ENCODE assay signal across 8 mouse cellular contexts in genomic region chr11:60830433-60831052, GRCm38 (mm10). TPM values are rescaled to one million over a fixed set of nuclear protein-coding genes. Genes with fewer than 3 reads are reported as not detected.
DNase-seq lines count a peak whose midpoint lies in the region; ATAC-seq and TF ChIP-seq lines count a peak whose summit lies in the region.

Gene Dhrs7b (plus strand): TSS chr11:60830631.

- no peak for TF ChIP-seq POLR2A in kidney, adult 2 months (IDR thresholded peaks at IDR 0.05; ENCODE audit: low read depth, low read length)
- no peak; the same call in 1 of the 2 replicates for TF ChIP-seq POLR2A in spleen, adult 2 months (IDR thresholded peaks at IDR 0.05; ENCODE audit: low read depth, low read length)

- peaks cover 9% of the 10 kb centered on the region for H3K4me1 ChIP-seq in embryonic facial prominence, embryonic 13.5 days
- H3K4me1 ChIP-seq in kidney, adult 2 months (ENCODE audit: control insufficient read depth, insufficient read depth, low read length): peaks cover 3% of the 10 kb centered on the region; the same call in 1 of the 2 replicates
- peaks cover 6% of the 10 kb centered on the region for H3K4me1 ChIP-seq in limb, embryonic 12.5 days (replicated peaks)
- H3K4me1 ChIP-seq in midbrain, embryonic 15.5 days: peaks cover 7% of the 10 kb centered on the region
- peaks cover 4% of the 10 kb centered on the region; the same call in 1 of the 2 replicates for H3K4me1 ChIP-seq in spleen, adult 2 months (ENCODE audit: control insufficient read depth, insufficient read depth, insufficient read length)

- no peaks in the 10 kb centered on the region for H3K36me3 ChIP-seq in embryonic facial prominence, embryonic 13.5 days
- no peaks in the 10 kb centered on the region for H3K36me3 ChIP-seq in kidney, adult 2 months (ENCODE audit: control insufficient read depth, insufficient read depth, low read length)
- H3K36me3 ChIP-seq in limb, embryonic 12.5 days: no peaks in the 10 kb centered on the region
- no peaks in the 10 kb centered on the region for H3K36me3 ChIP-seq in midbrain, embryonic 15.5 days (replicated peaks)
- H3K36me3 ChIP-seq in spleen, adult 2 months (ENCODE audit: control insufficient read depth, insufficient read depth, low read length): no peaks in the 10 kb centered on the region

- TF ChIP-seq CTCF in kidney, adult 2 months (conservative IDR thresholded peaks at IDR 0.05; ENCODE audit: insufficient read depth, insufficient read length, low read depth, low read length): no peak
- TF ChIP-seq CTCF in spleen, adult 2 months (IDR thresholded peaks at IDR 0.05; ENCODE audit: extremely low read depth, insufficient read depth, insufficient read length, insufficient replicate concordance): no peak

- ATAC-seq in embryonic facial prominence, embryonic 13.5 days (ENCODE audit: insufficient number of reproducible peaks, insufficient read depth, low FRiP score, low TSS enrichment, low read depth): peak; percentile 93
- ATAC-seq in limb, embryonic 12.5 days (ENCODE audit: insufficient number of reproducible peaks, insufficient read depth, low FRiP score, low TSS enrichment, low read depth): peak; percentile 89
- ATAC-seq in midbrain, embryonic 15.5 days (replicated peaks): peak; percentile 99

- no peaks in the 10 kb centered on the region for H3K27me3 ChIP-seq in embryonic facial prominence, embryonic 13.5 days
- no peaks in the 10 kb centered on the region for H3K27me3 ChIP-seq in kidney, adult 2 months (replicated peaks; ENCODE audit: control insufficient read depth, insufficient read depth, low read length)
- H3K27me3 ChIP-seq in limb, embryonic 12.5 days: no peaks in the 10 kb centered on the region
- no peaks in the 10 kb centered on the region for H3K27me3 ChIP-seq in midbrain, embryonic 15.5 days (replicated peaks)
- no peaks in the 10 kb centered on the region for H3K27me3 ChIP-seq in spleen, adult 2 months (ENCODE audit: control insufficient read depth, insufficient read depth, low read length)

- H3K9me3 ChIP-seq in embryonic facial prominence, embryonic 13.5 days: no peaks in the 10 kb centered on the region
- H3K9me3 ChIP-seq in limb, embryonic 12.5 days: no peaks in the 10 kb centered on the region
- no peaks in the 10 kb centered on the region for H3K9me3 ChIP-seq in midbrain, embryonic 15.5 days

- H3K4me3 ChIP-seq in embryonic facial prominence, embryonic 13.5 days: peak within 1 kb of the TSS; percentile 81
- H3K4me3 ChIP-seq in kidney, adult 2 months (ENCODE audit: insufficient read depth, low read depth, low read length): peak within 1 kb of the TSS; percentile 85
- H3K4me3 ChIP-seq in limb, embryonic 12.5 days (replicated peaks): peak within 1 kb of the TSS; percentile 71
- H3K4me3 ChIP-seq in midbrain, embryonic 15.5 days: peak within 1 kb of the TSS; percentile 66
- H3K4me3 ChIP-seq in spleen, adult 2 months (ENCODE audit: extremely low read depth, insufficient read depth, insufficient read length): peak within 1 kb of the TSS; percentile 76

- peak within 1 kb of the TSS; percentile 83 for H3K9ac ChIP-seq in embryonic facial prominence, embryonic 13.5 days
- H3K9ac ChIP-seq in limb, embryonic 12.5 days (replicated peaks): peak within 1 kb of the TSS; percentile 72
- peak within 1 kb of the TSS; percentile 69 for H3K9ac ChIP-seq in midbrain, embryonic 15.5 days

- under 1% methylated on average over 34 of the region's 34 CpGs for WGBS in embryonic facial prominence, embryonic 13.5 days
- WGBS in kidney, adult 2 months: under 1% methylated on average over 34 of the region's 34 CpGs
- WGBS in limb, embryonic 12.5 days: under 1% methylated on average over 34 of the region's 34 CpGs
- WGBS in midbrain, embryonic 15.5 days: under 1% methylated on average over 34 of the region's 34 CpGs
- under 1% methylated on average over 34 of the region's 34 CpGs for WGBS in spleen, adult 2 months

- peak within 1 kb of the TSS; percentile 78 for H3K27ac ChIP-seq in embryonic facial prominence, embryonic 13.5 days
- H3K27ac ChIP-seq in kidney, adult 2 months (ENCODE audit: insufficient read depth, low read depth, low read length): peak within 1 kb of the TSS; percentile 27; the same call in 1 of the 2 replicates
- peak within 1 kb of the TSS; percentile 51; the same call in 1 of the 2 replicates for H3K27ac ChIP-seq in limb, embryonic 12.5 days
- H3K27ac ChIP-seq in midbrain, embryonic 15.5 days: peak within 1 kb of the TSS; percentile 87
- H3K27ac ChIP-seq in spleen, adult 2 months (ENCODE audit: insufficient read depth, low read length): peak within 1 kb of the TSS; percentile 92

- peak; percentile 80 for DNase-seq in 3134 (ENCODE audit: extremely low read depth, insufficient read length, low spot score)
- DNase-seq in adrenal gland, postnatal 36 days: peak; percentile 87 to 88
- peak; percentile 92 to 95 for DNase-seq in heart, adult 18-20 months
- DNase-seq in kidney, adult 2 months: peak; percentile 95
- peak; percentile 84 to 97 for DNase-seq in spleen, adult 2 months (ENCODE audit: low read depth in 1 of 2, low spot score in 2 of 2)

- H3K4me2 ChIP-seq in embryonic facial prominence, embryonic 13.5 days: peak within 1 kb of the TSS; percentile 81
- peak within 1 kb of the TSS; percentile 77 for H3K4me2 ChIP-seq in limb, embryonic 12.5 days
- H3K4me2 ChIP-seq in midbrain, embryonic 15.5 days: peak within 1 kb of the TSS; percentile 56

RNA-seq across cellular contexts. Expression of gene Dhrs7b, which starts in this region (rescaled TPM):
- total RNA-seq in adrenal gland, postnatal 36 days (2021): 10 to 100 TPM; 50.0 to 51.1 TPM
- polyA plus RNA-seq in embryonic facial prominence, embryonic 13.5 days (2015; fragmentation: Nextera tagmentation; extraction: Ambion mirVana): 37.2 and 39.5 TPM in 2 replicates
- total RNA-seq in heart, adult 18-20 months (2021): 10 to 100 TPM; 24.3 TPM
- 29.1 and 30.0 TPM in 2 replicates for polyA plus RNA-seq in kidney, adult 2 months (2012; rRNA removed)
- polyA plus RNA-seq in limb, embryonic 12.5 days (2016; fragmentation: Nextera tagmentation; extraction: Ambion mirVana): 29.4 and 30.5 TPM in 2 replicates
- polyA plus RNA-seq in midbrain, embryonic 15.5 days (2015; fragmentation: Nextera tagmentation; extraction: Ambion mirVana): 32.2 and 32.7 TPM in 2 replicates
- polyA plus RNA-seq in spleen, adult 2 months (2012; rRNA removed): 5.6 and 6.0 TPM in 2 replicates

Comparison
In these comparisons a context has a peak if more than half of its experiments do, and no peak if none do; other contexts are left out.
1. Peak in every context shown above with its lines: DNase-seq, ATAC-seq, H3K4me3 ChIP-seq and H3K27ac ChIP-seq.
2. H3K27ac ChIP-seq: peak in every context shown above with its lines; median percentile 92 in spleen, adult 2 months; 87 in midbrain, embryonic 15.5 days; 78 in embryonic facial prominence, embryonic 13.5 days; 51 in limb, embryonic 12.5 days; 27 in kidney, adult 2 months.